Mouse (Mus musculus): Measurements from ENCODE around the gene Dynlt1c. TPM values are rescaled to one million over a fixed set of nuclear protein-coding genes. Genes with fewer than 3 reads are reported as not detected.
"Not testable (repeated sequence)": the region's sequence is repeated elsewhere in the genome, so short reads cannot be mapped to it uniquely, and the experiment has no call there.

The Dynlt1c gene
- polyA plus RNA-seq, 1 experiment from 2014 or later = 35.0 TPM

DNA sequence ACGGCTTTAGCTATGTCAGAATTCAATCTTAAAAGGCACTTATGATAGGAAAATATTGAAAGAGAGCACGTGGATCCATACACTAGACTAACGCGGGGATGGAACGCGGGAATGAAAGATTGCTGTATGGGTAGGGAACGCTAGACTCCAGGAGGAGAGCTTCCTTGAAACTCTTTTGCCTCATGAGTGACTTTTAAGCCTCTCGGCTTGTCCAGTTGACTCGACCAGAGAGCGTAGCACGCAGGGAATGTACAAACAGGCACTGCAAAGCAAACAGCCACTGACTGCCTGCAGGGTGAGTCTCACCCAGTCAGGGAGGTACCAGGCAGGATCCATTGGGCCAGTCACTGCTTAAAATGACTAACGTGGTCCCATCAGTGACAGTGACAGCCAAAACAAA lies 20.5 kb downstream of the Dynlt1c start:
- H3K9ac ChIP-seq; H3K27ac ChIP-seq; H3K4me2 ChIP-seq; ATAC-seq (ENCODE audit: insufficient number of reproducible peaks, low FRiP score, low TSS enrichment, low read depth); H3K36me3 ChIP-seq; H3K27me3 ChIP-seq; H3K4me3 ChIP-seq; H3K4me1 ChIP-seq; H3K9me3 ChIP-seq: not testable (repeated sequence)
- WGBS = 93% methylated on average over 11 of the region's 12 CpGs

- not testable (repeated sequence) for H3K4me2 ChIP-seq, H3K4me3 ChIP-seq, H3K36me3 ChIP-seq, H3K9me3 ChIP-seq, H3K4me1 ChIP-seq, H3K27me3 ChIP-seq, H3K27ac ChIP-seq, H3K9ac ChIP-seq
- WGBS = 72% methylated on average over 2 of the region's 6 CpGs
- ATAC-seq (ENCODE audit: insufficient number of reproducible peaks, low FRiP score, low TSS enrichment, low read depth) = peak; percentile 72
Measured at GRCm38 (mm10) chr17:6624926-6625558, 23.6 kb downstream of the Dynlt1c start.

GRCm38 (mm10) chr17:6630398-6630797 lies 28.9 kb downstream of the Dynlt1c start:
- H3K4me1 ChIP-seq; H3K9ac ChIP-seq; H3K27me3 ChIP-seq; H3K36me3 ChIP-seq; H3K4me3 ChIP-seq; ATAC-seq (ENCODE audit: insufficient number of reproducible peaks, low FRiP score, low TSS enrichment, low read depth); H3K4me2 ChIP-seq; H3K9me3 ChIP-seq; H3K27ac ChIP-seq: not testable (repeated sequence)
- WGBS = 86% methylated on average over 4 of the region's 4 CpGs

GRCm38 (mm10) chr17:6632850-6633249 lies 31.4 kb downstream of the Dynlt1c start:
- H3K4me2 ChIP-seq; ATAC-seq (ENCODE audit: insufficient number of reproducible peaks, low FRiP score, low TSS enrichment, low read depth); H3K27ac ChIP-seq; H3K27me3 ChIP-seq; H3K9ac ChIP-seq; H3K9me3 ChIP-seq; H3K4me1 ChIP-seq; H3K4me3 ChIP-seq; H3K36me3 ChIP-seq: not testable (repeated sequence)
- 83% methylated on average over 6 of the region's 6 CpGs for WGBS

GRCm38 (mm10) chr17:6635781-6636180 lies 34.3 kb downstream of the Dynlt1c start:
- 80% methylated on average over 2 of the region's 4 CpGs for WGBS
- not testable (repeated sequence) for H3K9ac ChIP-seq; H3K4me2 ChIP-seq; H3K4me3 ChIP-seq; H3K9me3 ChIP-seq; H3K36me3 ChIP-seq; ATAC-seq (ENCODE audit: insufficient number of reproducible peaks, low FRiP score, low TSS enrichment, low read depth); H3K4me1 ChIP-seq; H3K27ac ChIP-seq; H3K27me3 ChIP-seq

DNA sequence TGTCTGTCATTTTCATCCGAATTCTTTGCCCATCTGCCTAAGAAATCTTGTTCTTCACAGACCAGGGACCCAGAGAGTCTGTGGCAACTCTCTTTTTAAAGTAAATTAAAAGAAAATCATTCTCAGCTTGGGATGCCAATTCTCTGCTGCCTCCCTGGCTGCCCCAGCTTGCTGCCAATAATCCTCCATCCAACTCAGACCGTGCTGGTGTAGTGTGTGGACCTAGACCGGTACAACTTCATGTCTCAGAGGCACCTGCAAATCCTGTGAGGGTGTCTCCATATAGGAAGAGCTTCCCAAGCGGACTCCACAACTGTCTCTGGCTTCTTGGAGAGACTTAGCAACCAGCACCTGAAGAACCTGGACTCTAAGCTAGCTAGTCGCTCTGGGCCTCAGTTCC lies 35.4 kb downstream of the Dynlt1c start:
- Histone ChIP-seq H3K36me3 (no peaks in the 10 kb centered on the region), H3K9me3 (no peaks in the 10 kb centered on the region), H3K4me2 (no peak overlapping the region), H3K9ac (no peak overlapping the region), H3K27ac (no peak overlapping the region), H3K4me1 (no peaks in the 10 kb centered on the region), H3K27me3 (no peaks in the 10 kb centered on the region), H3K4me3 (no peak overlapping the region)
- ATAC-seq (ENCODE audit: insufficient number of reproducible peaks, low FRiP score, low TSS enrichment, low read depth) = no peak
- WGBS = 88% methylated on average over 5 of the region's 5 CpGs

GRCm38 (mm10) chr17:6637434-6637833 lies 36.0 kb downstream of the Dynlt1c start:
- not testable (repeated sequence) for H3K4me2 ChIP-seq; H3K4me3 ChIP-seq; H3K9ac ChIP-seq; H3K9me3 ChIP-seq; H3K27me3 ChIP-seq; H3K27ac ChIP-seq; H3K36me3 ChIP-seq; ATAC-seq (ENCODE audit: insufficient number of reproducible peaks, low FRiP score, low TSS enrichment, low read depth); H3K4me1 ChIP-seq
- WGBS = 86% methylated on average over 4 of the region's 4 CpGs

DNA sequence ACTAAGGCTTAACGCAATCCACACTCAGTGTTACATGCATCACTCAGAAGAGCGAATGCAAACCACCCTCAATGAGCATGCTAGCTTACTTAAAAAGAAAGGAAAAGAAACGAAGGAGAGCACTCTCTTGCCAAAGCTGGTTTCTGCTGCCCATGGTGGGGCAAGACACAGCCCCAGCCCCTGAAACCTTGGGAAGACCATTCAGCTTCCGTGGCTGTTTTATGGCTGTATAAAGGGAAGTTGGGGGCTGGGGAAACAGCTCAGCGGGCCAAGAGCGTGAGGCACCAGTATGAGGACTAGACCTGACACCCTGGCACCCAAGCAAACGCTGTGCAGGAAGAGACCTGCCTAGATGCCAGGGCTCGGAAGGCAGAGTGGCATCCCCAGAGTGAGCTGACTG lies 37.0 kb downstream of the Dynlt1c start:
- WGBS = 65% methylated on average over 8 of the region's 8 CpGs

GRCm38 (mm10) chr17:6639486-6639885 lies 38.0 kb downstream of the Dynlt1c start:
- H3K9me3 ChIP-seq; H3K9ac ChIP-seq; H3K27ac ChIP-seq; H3K4me3 ChIP-seq; H3K27me3 ChIP-seq; H3K36me3 ChIP-seq; H3K4me2 ChIP-seq; H3K4me1 ChIP-seq; ATAC-seq (ENCODE audit: insufficient number of reproducible peaks, low FRiP score, low TSS enrichment, low read depth): not testable (repeated sequence)
- WGBS = 88% methylated on average over 16 of the region's 21 CpGs

More for the DNA sequence above, 37.0 kb downstream of the Dynlt1c start:
- H3K27me3 ChIP-seq; H3K4me1 ChIP-seq; ATAC-seq (ENCODE audit: insufficient number of reproducible peaks, low FRiP score, low TSS enrichment, low read depth); H3K9ac ChIP-seq; H3K27ac ChIP-seq; H3K9me3 ChIP-seq; H3K36me3 ChIP-seq; H3K4me2 ChIP-seq; H3K4me3 ChIP-seq: not testable (repeated sequence)

- 92% methylated on average over 10 of the region's 10 CpGs for WGBS
- H3K4me2 ChIP-seq; ATAC-seq (ENCODE audit: insufficient number of reproducible peaks, low FRiP score, low TSS enrichment, low read depth): not testable (repeated sequence)
Measured at GRCm38 (mm10) chr17:6640044-6640637, 38.7 kb downstream of the Dynlt1c start.

DNA sequence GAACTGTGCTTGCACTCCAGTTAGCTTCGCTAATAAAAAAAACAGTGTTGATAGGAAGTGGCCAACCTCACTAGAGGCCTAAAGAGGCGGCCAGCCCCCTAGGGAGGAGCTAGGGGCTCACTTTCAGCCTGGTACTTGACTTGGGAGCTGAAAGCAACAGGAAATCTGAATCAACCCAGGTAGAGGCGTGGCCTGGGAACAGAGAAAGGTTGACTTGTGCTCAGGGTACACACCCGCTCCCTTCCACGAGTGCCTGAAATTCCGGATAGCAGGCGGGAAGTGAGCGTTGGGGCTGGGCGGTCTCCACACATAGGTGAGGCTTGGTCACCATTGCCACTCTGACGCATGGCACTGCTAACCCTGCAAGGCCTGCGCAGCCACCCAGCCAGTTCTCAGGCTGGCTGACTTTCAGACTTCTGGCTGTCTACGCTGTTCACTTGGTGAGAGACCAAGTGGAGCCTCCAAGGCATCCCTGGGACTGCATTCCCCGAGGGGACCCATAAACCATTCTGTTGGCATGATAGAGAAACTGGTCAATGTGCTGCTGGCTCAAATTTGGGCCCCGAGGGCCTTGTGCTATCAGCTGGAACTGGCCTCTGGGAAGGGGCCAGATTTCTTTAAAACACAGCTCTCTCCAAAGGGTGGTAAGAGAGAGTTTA lies 39.4 kb downstream of the Dynlt1c start:
- not testable (repeated sequence) for H3K4me1 ChIP-seq; H3K4me2 ChIP-seq; H3K4me3 ChIP-seq; H3K36me3 ChIP-seq; H3K9me3 ChIP-seq; ATAC-seq (ENCODE audit: insufficient number of reproducible peaks, low FRiP score, low TSS enrichment, low read depth); H3K27me3 ChIP-seq; H3K27ac ChIP-seq; H3K9ac ChIP-seq
- 68% methylated on average over 14 of the region's 14 CpGs for WGBS

More at GRCm38 (mm10) chr17:6640044-6640637, 38.7 kb downstream of the Dynlt1c start:
- not testable (repeated sequence) for H3K4me1 ChIP-seq, H3K27me3 ChIP-seq, H3K9me3 ChIP-seq, H3K9ac ChIP-seq, H3K36me3 ChIP-seq, H3K4me3 ChIP-seq, H3K27ac ChIP-seq

GRCm38 (mm10) chr17:6644210-6644609 lies 42.7 kb downstream of the Dynlt1c start:
- not testable (repeated sequence) for H3K27me3 ChIP-seq; H3K4me2 ChIP-seq; H3K4me1 ChIP-seq; H3K4me3 ChIP-seq; H3K9ac ChIP-seq; H3K9me3 ChIP-seq; H3K27ac ChIP-seq; H3K36me3 ChIP-seq; ATAC-seq (ENCODE audit: insufficient number of reproducible peaks, low FRiP score, low TSS enrichment, low read depth)
- 86% methylated on average over 9 of the region's 9 CpGs for WGBS
